Comparison of ENCODE assay signal across 9 mouse cellular contexts in the genomic region with DNA sequence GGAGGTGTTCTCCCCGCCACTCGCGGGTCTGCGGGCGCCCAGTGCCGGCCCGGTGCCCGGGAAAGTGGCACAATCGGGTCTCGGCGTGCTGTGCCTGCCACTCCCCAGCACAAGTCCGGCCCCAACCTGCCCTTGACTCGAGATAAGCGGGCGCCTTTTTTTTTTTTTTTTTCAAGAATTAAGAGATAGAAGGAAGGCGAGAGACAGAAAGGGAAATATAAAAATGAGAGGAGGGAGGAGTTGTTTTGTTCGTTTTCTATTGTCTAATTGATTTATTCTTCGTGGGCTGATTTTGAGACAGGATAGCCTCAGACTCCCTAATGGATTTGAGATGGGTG. TPM values are rescaled to one million over a fixed set of nuclear protein-coding genes. Genes with fewer than 3 reads are reported as not detected.
DNase-seq lines count a peak whose midpoint lies in the region; ATAC-seq and TF ChIP-seq lines count a peak whose summit lies in the region.
"Had no signal": no experiment of that assay in that cellular context is flagged by ENCODE, and none has a peak within 500 bp of the region (broad histone marks: within the 10 kb centered on the region; RNA-seq: fewer than 3 reads in every experiment).

No protein-coding gene starts in this region.

- no peaks in the 10 kb centered on the region for H3K36me3 ChIP-seq in liver, adult 2 months (ENCODE audit: control insufficient read depth, insufficient read depth, low read length)
- H3K36me3 ChIP-seq in embryonic facial prominence, embryonic 13.5 days, result no peaks in the 10 kb centered on the region
- 0 out of 2 replicates have a peak, but pooled peaks cover 4% of the 10 kb centered on the region for H3K36me3 ChIP-seq in intestine, embryonic 14.5 days (ENCODE audit: control insufficient read depth, insufficient read depth, low read length)
- H3K36me3 ChIP-seq in myocyte (ENCODE audit: control insufficient read depth, insufficient read depth), result no peaks in the 10 kb centered on the region

- H3K4me2 ChIP-seq in embryonic facial prominence, embryonic 13.5 days, result peak overlapping the region; percentile 80
- peak overlapping the region; percentile 58 for H3K4me2 ChIP-seq in intestine, embryonic 14.5 days (ENCODE audit: low read length)
- peak overlapping the region; percentile 71 for H3K4me2 ChIP-seq in myocyte (ENCODE audit: low read depth)

- TF ChIP-seq CTCF in liver, adult 2 months (IDR thresholded peaks at IDR 0.05; ENCODE audit: low read depth, low read length), result no peak

- no peaks in the 10 kb centered on the region for H3K9me3 ChIP-seq in embryonic facial prominence, embryonic 13.5 days
- H3K9me3 ChIP-seq in intestine, embryonic 14.5 days (ENCODE audit: control insufficient read depth, low read length), result no peaks in the 10 kb centered on the region

- ATAC-seq in embryonic facial prominence, embryonic 13.5 days (ENCODE audit: insufficient number of reproducible peaks, insufficient read depth, low FRiP score, low TSS enrichment, low read depth), result no peak
- ATAC-seq in intestine, embryonic 14.5 days (replicated peaks; ENCODE audit: low FRiP score, low TSS enrichment, low read depth), result no peak

- no peak for DNase-seq in liver, adult 2 months (ENCODE audit: extremely low read depth, low read depth, low spot score)
- DNase-seq in liver, result no peak
- DNase-seq in intestine, embryonic 14.5 days (ENCODE audit: low spot score), result no peak
- no peak for DNase-seq in spleen, postnatal 10 days (ENCODE audit: low spot score in 2 of 2)
- no peak for DNase-seq in gastrocnemius, postnatal 36 days
- DNase-seq in cerebellum, postnatal 4 days (ENCODE audit: low spot score in 2 of 2), result no peak

- peak overlapping the region; percentile 83 for H3K27ac ChIP-seq in liver, adult 2 months (replicated peaks; ENCODE audit: insufficient read depth, low read depth, low read length)
- H3K27ac ChIP-seq in embryonic facial prominence, embryonic 13.5 days, result no peak overlapping the region
- 0 out of 2 replicates have a peak overlapping the region, but pooled peaks have one; percentile 82 for H3K27ac ChIP-seq in intestine, embryonic 14.5 days (ENCODE audit: low read depth)

- TF ChIP-seq POLR2A in liver, adult 2 months (IDR thresholded peaks at IDR 0.05; ENCODE audit: extremely low read depth, insufficient read depth, low read length), result no peak; the same call in 1 of the 2 replicates
- TF ChIP-seq POLR2A in myocyte (IDR thresholded peaks at IDR 0.05; ENCODE audit: insufficient read length, low read depth), result no peak

- H3K4me1 ChIP-seq in liver, adult 2 months (ENCODE audit: control insufficient read depth, insufficient read depth, low read length), result peaks cover 37% of the 10 kb centered on the region
- H3K4me1 ChIP-seq in embryonic facial prominence, embryonic 13.5 days, result peaks cover 29% of the 10 kb centered on the region
- H3K4me1 ChIP-seq in intestine, embryonic 14.5 days (replicated peaks; ENCODE audit: control insufficient read depth, insufficient read depth, low read length), result peaks cover 27% of the 10 kb centered on the region

- peak overlapping the region; percentile 52; the same call in 1 of the 2 replicates for H3K4me3 ChIP-seq in liver, adult 2 months (ENCODE audit: insufficient read depth, low read depth, low read length)
- H3K4me3 ChIP-seq in embryonic facial prominence, embryonic 13.5 days, result peak overlapping the region; percentile 76
- peak overlapping the region; percentile 57 for H3K4me3 ChIP-seq in intestine, embryonic 14.5 days (ENCODE audit: low read depth, low read length)
- peak overlapping the region; percentile 65 for H3K4me3 ChIP-seq in myocyte

- WGBS in liver, adult 2 months, result under 1% methylated on average over 18 of the region's 18 CpGs
- WGBS in embryonic facial prominence, embryonic 13.5 days, result under 1% methylated on average over 18 of the region's 18 CpGs
- WGBS in intestine, embryonic 14.5 days, result 0% methylated on average over 18 of the region's 18 CpGs

- peak overlapping the region; percentile 38 for H3ac ChIP-seq in myocyte (ENCODE audit: control insufficient read depth, insufficient read length)

- H3K9ac ChIP-seq in liver, adult 2 months (ENCODE audit: low read depth, low read length), result peak overlapping the region; percentile 66
- H3K9ac ChIP-seq in embryonic facial prominence, embryonic 13.5 days, result peak overlapping the region; percentile 76; the same call in 1 of the 2 replicates
- peak overlapping the region; percentile 61; the same call in 1 of the 2 replicates for H3K9ac ChIP-seq in intestine, embryonic 14.5 days (ENCODE audit: low read length)

- H3K27me3 ChIP-seq in liver, adult 2 months (ENCODE audit: control insufficient read depth, insufficient read depth, low read length), result no peaks in the 10 kb centered on the region
- H3K27me3 ChIP-seq in embryonic facial prominence, embryonic 13.5 days, result peaks cover 9% of the 10 kb centered on the region
- no peaks in the 10 kb centered on the region for H3K27me3 ChIP-seq in intestine, embryonic 14.5 days (replicated peaks; ENCODE audit: control insufficient read depth, insufficient read depth, low read length)
- no peaks in the 10 kb centered on the region for H3K27me3 ChIP-seq in myocyte (ENCODE audit: control insufficient read depth, insufficient read depth, insufficient read length)

- H3K79me2 ChIP-seq in liver, adult 2 months (ENCODE audit: control insufficient read depth, insufficient read depth, low read length), result peaks cover 34% of the 10 kb centered on the region
- peaks cover 39% of the 10 kb centered on the region for H3K79me2 ChIP-seq in myocyte (ENCODE audit: control insufficient read depth, insufficient read depth)

- intact Hi-C loops in gastrocnemius, postnatal 36 days (cut with DNase I), result loop anchor here (2.0 kb wide), 2 partner anchors 30 to 178 kb away; no protein-coding TSS in a partner anchor

TF ChIP-seq in myocyte, 11 proteins besides CTCF, POLR2A, EP300 and RAD21:
- TF ChIP-seq USF1 (IDR thresholded peaks at IDR 0.05; ENCODE audit: low read depth) (no peak), SRF (IDR thresholded peaks at IDR 0.05; ENCODE audit: control insufficient read depth, insufficient read length, low read depth) (no peak), MAX (IDR thresholded peaks at IDR 0.05; ENCODE audit: low read depth) (no peak), MYOG (IDR thresholded peaks at IDR 0.05; ENCODE audit: control insufficient read depth in 1 of 3, insufficient read depth in 1 of 3, insufficient read length in 2 of 3, low read depth in 2 of 3) (no peak), POLR2AphosphoS2 (IDR thresholded peaks at IDR 0.05; ENCODE audit: insufficient read length, low read depth) (no peak), TCF12 (IDR thresholded peaks at IDR 0.05; ENCODE audit: insufficient read depth, poor library complexity, severe bottlenecking) (no peak), MYOD1 (IDR thresholded peaks at IDR 0.05; ENCODE audit: control insufficient read depth in 1 of 3, insufficient read length in 2 of 3, low read depth in 2 of 3) (no peak), TCF3 (IDR thresholded peaks at IDR 0.05; ENCODE audit: insufficient read length, low read depth) (no peak), E2F4 (IDR thresholded peaks at IDR 0.05; ENCODE audit: insufficient read depth) (no peak), REST (IDR thresholded peaks at IDR 0.05; ENCODE audit: insufficient read depth, insufficient read length) (no peak), CEBPB (IDR thresholded peaks at IDR 0.05; ENCODE audit: insufficient read depth, poor library complexity, severe bottlenecking) (no peak)

RNA-seq across cellular contexts. Expression of a gene that starts 0.4 kb away (rescaled TPM):
- 55.6 and 57.5 TPM in 2 replicates for total RNA-seq in liver, adult 2 months (2014; rRNA removed)
- 125 and 126 TPM in 2 replicates for polyA plus RNA-seq in liver, adult 2 months (2012; rRNA removed)
- polyA plus RNA-seq in embryonic facial prominence, embryonic 13.5 days (2015; fragmentation: Nextera tagmentation; extraction: Ambion mirVana), result 79.4 and 80.4 TPM in 2 replicates
- polyA plus RNA-seq in intestine, embryonic 14.5 days (2014; fragmentation: Nextera tagmentation; extraction: Ambion mirVana), result 41.5 and 43.4 TPM in 2 replicates
- polyA plus RNA-seq in myocyte (2012; fragmentation: generic; extraction: Trizol), result 110 TPM
- 1 to 10 TPM; 5.4 to 6.4 TPM for total RNA-seq in gastrocnemius, postnatal 36 days (2021)

RNA-seq across cellular contexts. Expression of a gene that starts 8.3 kb away (rescaled TPM):
- not detected in 2 replicates for total RNA-seq in liver, adult 2 months (2014; rRNA removed)
- 0.62 and 0.90 TPM in 2 replicates for polyA plus RNA-seq in liver, adult 2 months (2012; rRNA removed)
- not detected in 2 replicates for polyA plus RNA-seq in embryonic facial prominence, embryonic 13.5 days (2015; fragmentation: Nextera tagmentation; extraction: Ambion mirVana)
- polyA plus RNA-seq in intestine, embryonic 14.5 days (2014; fragmentation: Nextera tagmentation; extraction: Ambion mirVana), result not detected in 2 replicates
- 0.16 TPM for polyA plus RNA-seq in myocyte (2012; fragmentation: generic; extraction: Trizol)
- total RNA-seq in gastrocnemius, postnatal 36 days (2021), result not detected
- total RNA-seq: gastrocnemius, adult 8-10 months had no signal

RNA-seq across cellular contexts. Expression of a gene that starts 34.8 kb away (rescaled TPM):
- 6.5 and 7.0 TPM in 2 replicates for total RNA-seq in liver, adult 2 months (2014; rRNA removed)
- 8.0 and 8.7 TPM in 2 replicates for polyA plus RNA-seq in liver, adult 2 months (2012; rRNA removed)
- polyA plus RNA-seq in embryonic facial prominence, embryonic 13.5 days (2015; fragmentation: Nextera tagmentation; extraction: Ambion mirVana), result 22.3 and 22.6 TPM in 2 replicates
- 15.6 and 16.8 TPM in 2 replicates for polyA plus RNA-seq in intestine, embryonic 14.5 days (2014; fragmentation: Nextera tagmentation; extraction: Ambion mirVana)
- polyA plus RNA-seq in myocyte (2012; fragmentation: generic; extraction: Trizol), result 7.4 TPM
- 10 to 100 TPM in 1 of 2 experiments, 1 to 10 TPM in 1; 8.9 to 12.5 TPM for total RNA-seq in gastrocnemius, postnatal 36 days (2021)

RNA-seq across cellular contexts. Expression of a gene that starts 34.8 kb away (rescaled TPM):
- 27.9 and 30.5 TPM in 2 replicates for total RNA-seq in liver, adult 2 months (2014; rRNA removed)
- polyA plus RNA-seq in liver, adult 2 months (2012; rRNA removed), result 54.9 and 65.2 TPM in 2 replicates
- 59.9 and 62.0 TPM in 2 replicates for polyA plus RNA-seq in embryonic facial prominence, embryonic 13.5 days (2015; fragmentation: Nextera tagmentation; extraction: Ambion mirVana)
- 65.5 and 73.1 TPM in 2 replicates for polyA plus RNA-seq in intestine, embryonic 14.5 days (2014; fragmentation: Nextera tagmentation; extraction: Ambion mirVana)
- polyA plus RNA-seq in myocyte (2012; fragmentation: generic; extraction: Trizol), result 31.7 TPM
- total RNA-seq in gastrocnemius, postnatal 36 days (2021), result 10 to 100 TPM; 16.4 to 18.3 TPM
